Mouse (Mus musculus): ENCODE data around the gene Gorasp2. TPM values are rescaled to one million over a fixed set of nuclear protein-coding genes. Genes with fewer than 3 reads are reported as not detected.

Gorasp2 gene
- polyA plus RNA-seq, 1 experiment, result not detected

GRCm38 (mm10) chr2:70751655-70752054, 90.3 kb downstream of the Gorasp2 start:
- Histone ChIP-seq H3K4me1 (ENCODE audit: control insufficient read depth, insufficient read depth, low read length) (no peaks in the 10 kb centered on the region), H3K4me3 (ENCODE audit: insufficient read depth, low read depth, low read length) (no peak overlapping the region), H3K27ac (ENCODE audit: insufficient read depth, low read depth, low read length) (no peak overlapping the region)
- 97% methylated on average over 2 of the region's 2 CpGs for WGBS
- no peak for TF ChIP-seq POLR2A (IDR thresholded peaks at IDR 0.05; ENCODE audit: insufficient read depth, low read depth, low read length)
- no peak for TF ChIP-seq CTCF (IDR thresholded peaks at IDR 0.05; ENCODE audit: insufficient read depth, low read depth, low read length)

GRCm38 (mm10) chr2:70752149-70752548, 90.8 kb downstream of the Gorasp2 start:
- TF ChIP-seq CTCF (IDR thresholded peaks at IDR 0.05; ENCODE audit: insufficient read depth, low read depth, low read length) (no peak), POLR2A (IDR thresholded peaks at IDR 0.05; ENCODE audit: insufficient read depth, low read depth, low read length) (no peak)
- Histone ChIP-seq H3K4me1 (ENCODE audit: control insufficient read depth, insufficient read depth, low read length) (no peaks in the 10 kb centered on the region), H3K4me3 (ENCODE audit: insufficient read depth, low read depth, low read length) (no peak overlapping the region), H3K27ac (ENCODE audit: insufficient read depth, low read depth, low read length) (no peak overlapping the region)
- 77% methylated on average over 5 of the region's 5 CpGs for WGBS

Other genes starting within 250 kb of the Gorasp2 start
- gene Sp5, start 186.7 kb upstream of the Gorasp2 start, polyA plus RNA-seq (2012; ENCODE audit: insufficient read depth, insufficient read length, low replicate concordance, missing spikeins), result not detected in 2 replicates
- gene Erich2, start 152.8 kb upstream of the Gorasp2 start, polyA plus RNA-seq (2012; ENCODE audit: insufficient read depth, insufficient read length, low replicate concordance, missing spikeins), result not detected in 2 replicates
- gene Gad1, start 108.5 kb upstream of the Gorasp2 start, polyA plus RNA-seq (2012; ENCODE audit: insufficient read depth, insufficient read length, low replicate concordance, missing spikeins), result 475 and 527 TPM in 2 replicates
- not detected in 2 replicates for gene Gm26558, start 532 bp downstream of the Gorasp2 start, polyA plus RNA-seq (2012; ENCODE audit: insufficient read depth, insufficient read length, low replicate concordance, missing spikeins)
- gene Tlk1, start 164.2 kb downstream of the Gorasp2 start, polyA plus RNA-seq (2012; ENCODE audit: insufficient read depth, insufficient read length, low replicate concordance, missing spikeins), result not detected in 2 replicates

Measured in olfactory bulb, adult 2 months (tissue).